Mouse (Mus musculus): ENCODE results near the gene Gm29797. TPM values are rescaled to one million over a fixed set of nuclear protein-coding genes. Genes with fewer than 3 reads are reported as not detected.

Gene Gm29797
- polyA plus RNA-seq, 1 experiment = not detected

- no peak within 1 kb of the TSS for H3K27ac ChIP-seq (ENCODE audit: insufficient read depth, low read depth, low read length)
- TF ChIP-seq POLR2A (IDR thresholded peaks at IDR 0.05; ENCODE audit: insufficient read depth, low read depth, low read length) (no peak), CTCF (IDR thresholded peaks at IDR 0.05; ENCODE audit: insufficient read depth, low read depth, low read length) (no peak)
- H3K4me3 ChIP-seq (ENCODE audit: insufficient read depth, low read depth, low read length) = no peak within 1 kb of the TSS
- peaks cover 1% of the 10 kb centered on the region for H3K4me1 ChIP-seq (ENCODE audit: control insufficient read depth, insufficient read depth, low read length)
- 51% methylated on average over 5 of the region's 5 CpGs for WGBS
Measured at GRCm38 (mm10) chr2:181698241-181698640, 41.4 kb downstream of the Gm29797 start, which contains the start of gene Lkaaear1. Gene Lkaaear1, minus strand, starts transcription at chr2:181698442.

- Histone ChIP-seq H3K27ac (ENCODE audit: insufficient read depth, low read depth, low read length) (no peak overlapping the region), H3K4me3 (ENCODE audit: insufficient read depth, low read depth, low read length) (no peak overlapping the region), H3K4me1 (ENCODE audit: control insufficient read depth, insufficient read depth, low read length) (no peaks in the 10 kb centered on the region)
- 33% methylated on average over 4 of the region's 4 CpGs for WGBS
- TF ChIP-seq CTCF (IDR thresholded peaks at IDR 0.05; ENCODE audit: insufficient read depth, low read depth, low read length) (no peak), POLR2A (IDR thresholded peaks at IDR 0.05; ENCODE audit: insufficient read depth, low read depth, low read length) (no peak)
Measured at GRCm38 (mm10) chr2:181706668-181707067, 49.8 kb downstream of the Gm29797 start.

Other genes starting within 250 kb of the Gm29797 start
- gene Zbtb46, start 197.6 kb upstream of the Gm29797 start, polyA plus RNA-seq (2012; ENCODE audit: insufficient read depth, insufficient read length, low replicate concordance, missing spikeins) = not detected in 2 replicates
- not detected in 2 replicates for gene Abhd16b, start 163.8 kb upstream of the Gm29797 start, polyA plus RNA-seq (2012; ENCODE audit: insufficient read depth, insufficient read length, low replicate concordance, missing spikeins)
- 317 TPM in 1 of 2 replicates, not detected in the other for gene Tpd52l2, start 159.9 kb upstream of the Gm29797 start, polyA plus RNA-seq (2012; ENCODE audit: insufficient read depth, insufficient read length, low replicate concordance, missing spikeins)
- 347 and 447 TPM in 2 replicates for gene Dnajc5, start 136.5 kb upstream of the Gm29797 start, polyA plus RNA-seq (2012; ENCODE audit: insufficient read depth, insufficient read length, low replicate concordance, missing spikeins)
- gene Uckl1, start 72.1 kb upstream of the Gm29797 start, polyA plus RNA-seq (2012; ENCODE audit: insufficient read depth, insufficient read length, low replicate concordance, missing spikeins) = not detected in 2 replicates
- not detected in 2 replicates for gene Prpf6, start 65.2 kb upstream of the Gm29797 start, polyA plus RNA-seq (2012; ENCODE audit: insufficient read depth, insufficient read length, low replicate concordance, missing spikeins)
- gene Zfp512b, start 64.2 kb upstream of the Gm29797 start, polyA plus RNA-seq (2012; ENCODE audit: insufficient read depth, insufficient read length, low replicate concordance, missing spikeins) = not detected in 2 replicates
- gene Samd10, start 57.8 kb upstream of the Gm29797 start, polyA plus RNA-seq (2012; ENCODE audit: insufficient read depth, insufficient read length, low replicate concordance, missing spikeins) = not detected in 2 replicates
- not detected in 2 replicates for gene Sox18, start 14.6 kb downstream of the Gm29797 start, polyA plus RNA-seq (2012; ENCODE audit: insufficient read depth, insufficient read length, low replicate concordance, missing spikeins)
- not detected in 2 replicates for gene Tcea2, start 23.3 kb downstream of the Gm29797 start, polyA plus RNA-seq (2012; ENCODE audit: insufficient read depth, insufficient read length, low replicate concordance, missing spikeins)
- not detected in 2 replicates for gene Rgs19, start 36.9 kb downstream of the Gm29797 start, polyA plus RNA-seq (2012; ENCODE audit: insufficient read depth, insufficient read length, low replicate concordance, missing spikeins)
- not detected in 2 replicates for gene Lkaaear1, start 41.4 kb downstream of the Gm29797 start, polyA plus RNA-seq (2012; ENCODE audit: insufficient read depth, insufficient read length, low replicate concordance, missing spikeins)
- gene Oprl1, start 58.0 kb downstream of the Gm29797 start, polyA plus RNA-seq (2012; ENCODE audit: insufficient read depth, insufficient read length, low replicate concordance, missing spikeins) = not detected in 2 replicates
- not detected in 2 replicates for gene Myt1, start 106.3 kb downstream of the Gm29797 start, polyA plus RNA-seq (2012; ENCODE audit: insufficient read depth, insufficient read length, low replicate concordance, missing spikeins)
- 289 TPM in 1 of 2 replicates, not detected in the other for gene Pcmtd2, start 180.8 kb downstream of the Gm29797 start, polyA plus RNA-seq (2012; ENCODE audit: insufficient read depth, insufficient read length, low replicate concordance, missing spikeins)
- not detected in 2 replicates for gene Polr3k, start 207.3 kb downstream of the Gm29797 start, polyA plus RNA-seq (2012; ENCODE audit: insufficient read depth, insufficient read length, low replicate concordance, missing spikeins)